Mouse (Mus musculus): ENCODE results near the gene Aacs. TPM values are rescaled to one million over a fixed set of nuclear protein-coding genes. Genes with fewer than 3 reads are reported as not detected.

The Aacs gene
- polyA plus RNA-seq (2012; rRNA removed), result 10.6 and 10.7 TPM in 2 replicates

GRCm38 (mm10) chr5:125475601-125476285, at the start of gene Aacs:
TSS of gene Aacs (plus strand) at chr5:125475814.

GRCm38 (mm10) chr5:125433793-125434337, 41.7 kb upstream of the Aacs start, which contains the start of gene Dhx37:
TSS of gene Dhx37 (minus strand) at chr5:125434121.

DNA sequence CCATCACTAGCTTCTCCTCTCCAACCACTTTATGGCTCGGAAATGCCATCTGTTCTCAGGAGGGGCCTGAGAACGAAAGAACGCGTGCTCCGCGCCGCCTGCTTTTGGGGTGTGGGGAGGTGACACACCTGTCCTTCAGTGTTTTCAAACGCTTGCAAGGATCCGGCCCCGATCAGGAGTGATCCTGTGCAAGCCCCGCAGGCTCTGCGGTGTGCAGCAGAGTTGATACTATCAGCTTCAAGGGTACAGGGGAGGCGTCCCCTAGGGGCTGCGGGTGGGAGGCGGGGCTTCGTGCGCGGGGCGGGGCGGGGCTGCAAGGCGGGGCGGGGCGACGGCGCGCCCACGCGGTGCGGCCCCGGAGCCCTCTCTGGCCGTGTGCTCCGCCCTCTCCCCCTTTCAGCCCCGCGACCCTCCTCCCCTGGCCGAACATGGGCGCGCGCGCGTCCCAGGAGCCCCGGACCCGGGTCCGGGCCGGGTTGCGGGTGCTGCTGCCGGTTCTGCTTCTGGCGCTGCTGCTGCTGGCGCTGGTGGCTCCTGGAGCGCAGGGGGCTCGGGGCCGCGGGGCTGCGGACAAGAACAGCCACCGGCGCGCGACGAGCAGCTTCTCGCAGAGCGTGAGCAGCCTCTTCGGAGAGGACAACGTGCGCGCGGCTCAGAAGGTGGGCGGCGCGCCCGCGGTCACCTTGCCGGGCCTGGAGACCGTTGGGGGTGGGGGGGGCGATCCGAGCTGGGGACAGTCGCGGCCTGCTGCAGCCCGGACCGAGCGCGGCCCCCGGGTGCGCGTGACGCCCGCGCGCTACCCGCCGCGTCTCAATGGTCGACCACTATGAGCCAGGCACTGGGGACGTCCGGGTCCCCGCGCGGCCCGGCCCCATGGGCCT, 34.1 kb upstream of the Aacs start, which contains the start of gene Bri3bp:
TSS of gene Bri3bp (plus strand) at position 335 of the 881 bp plus-strand sequence.

GRCm38 (mm10) chr5:125531634-125532033, 56.0 kb downstream of the Aacs start, which contains the start of gene Tmem132b:
TSS of gene Tmem132b (plus strand) at chr5:125531774.

Other genes with a start within 250 kb of the Aacs start
- gene Scarb1, start 134.7 kb upstream of the Aacs start, polyA plus RNA-seq (2012; rRNA removed), result 44.0 and 50.6 TPM in 2 replicates
- 0.05 and 0.06 TPM in 2 replicates for gene Gm10382, start 86.5 kb upstream of the Aacs start, polyA plus RNA-seq (2012; rRNA removed)
- 213 and 219 TPM in 2 replicates for gene Ubc, start 85.6 kb upstream of the Aacs start, polyA plus RNA-seq (2012; rRNA removed)
- 6.8 and 8.3 TPM in 2 replicates for gene Dhx37, start 41.7 kb upstream of the Aacs start, polyA plus RNA-seq (2012; rRNA removed)
- gene Bri3bp, start 34.2 kb upstream of the Aacs start, polyA plus RNA-seq (2012; rRNA removed), result 3.9 and 5.1 TPM in 2 replicates
- gene Tmem132b, start 56.0 kb downstream of the Aacs start, polyA plus RNA-seq (2012; rRNA removed), result under 0.01 and 0.01 TPM in 2 replicates

Measured in liver, embryonic 14 days (tissue).